Mouse (Mus musculus): ENCODE measurements around the gene Erf.

GRCm38 (mm10) chr7:25206094-25206830 is 44.3 kb downstream of the Erf start:
- no peak for TF ChIP-seq GATA1 (IDR thresholded peaks at IDR 0.05; ENCODE audit: borderline replicate concordance, low read length)
- no peak for TF ChIP-seq FLI1 (IDR thresholded peaks at IDR 0.05; ENCODE audit: low read length)

All from megakaryocyte, embryonic 14.5 days (primary cell).